Mouse (Mus musculus): ENCODE measurements around the gene Kdm4c. TPM values are rescaled to one million over a fixed set of nuclear protein-coding genes. Genes with fewer than 3 reads are reported as not detected.
"Not testable (repeated sequence)": the region's sequence is repeated elsewhere in the genome, so short reads cannot be mapped to it uniquely, and the experiment has no call there.

The Kdm4c gene
- polyA plus RNA-seq, 1 experiment from 2014 or later: 10.1 TPM

- peaks cover 43% of the 10 kb centered on the region for H3K36me3 ChIP-seq
- ATAC-seq (ENCODE audit: extremely low read depth, insufficient number of reproducible peaks, low FRiP score, low TSS enrichment): no peak
- 92% methylated on average over 5 of the region's 5 CpGs for WGBS
Observed at GRCm38 (mm10) chr4:74315388-74315787, 73.1 kb downstream of the Kdm4c start.

GRCm38 (mm10) chr4:74319313-74319712 lies 77.0 kb downstream of the Kdm4c start:
- Histone ChIP-seq H3K4me2 (no peak overlapping the region), H3K27me3 (replicated peaks) (no peaks in the 10 kb centered on the region), H3K4me1 (no peaks in the 10 kb centered on the region), H3K9me3 (no peaks in the 10 kb centered on the region), H3K36me3 (peaks cover 21% of the 10 kb centered on the region), H3K4me3 (no peak overlapping the region), H3K9ac (no peak overlapping the region), H3K27ac (replicated peaks) (no peak overlapping the region)
- WGBS: 88% methylated on average over 1 of the region's 1 CpGs
- no peak for ATAC-seq (ENCODE audit: extremely low read depth, insufficient number of reproducible peaks, low FRiP score, low TSS enrichment)

More at GRCm38 (mm10) chr4:74315388-74315787, 73.1 kb downstream of the Kdm4c start:
- Histone ChIP-seq H3K27ac (replicated peaks) (no peak overlapping the region), H3K4me1 (no peaks in the 10 kb centered on the region), H3K9ac (no peak overlapping the region), H3K27me3 (replicated peaks) (no peaks in the 10 kb centered on the region), H3K4me2 (no peak overlapping the region), H3K9me3 (no peaks in the 10 kb centered on the region), H3K4me3 (no peak overlapping the region)

- H3K4me2 ChIP-seq: no peak overlapping the region
- WGBS: 84% methylated on average over 4 of the region's 4 CpGs
- no peaks in the 10 kb centered on the region for H3K27me3 ChIP-seq (replicated peaks)
- H3K27ac ChIP-seq (replicated peaks): no peak overlapping the region
- no peak for ATAC-seq (ENCODE audit: extremely low read depth, insufficient number of reproducible peaks, low FRiP score, low TSS enrichment)
- no peak overlapping the region for H3K4me3 ChIP-seq
- no peak overlapping the region for H3K9ac ChIP-seq
- H3K36me3 ChIP-seq: peaks cover 53% of the 10 kb centered on the region
- no peaks in the 10 kb centered on the region for H3K4me1 ChIP-seq
- no peaks in the 10 kb centered on the region for H3K9me3 ChIP-seq
Observed at GRCm38 (mm10) chr4:74357479-74357878, 115.2 kb downstream of the Kdm4c start.

GRCm38 (mm10) chr4:74360274-74360673 lies 118.0 kb downstream of the Kdm4c start:
- 93% methylated on average over 3 of the region's 3 CpGs for WGBS

GRCm38 (mm10) chr4:74386583-74386982 lies 144.3 kb downstream of the Kdm4c start:
- no peak overlapping the region for H3K27ac ChIP-seq (replicated peaks)
- no peak overlapping the region for H3K9ac ChIP-seq
- no peak overlapping the region for H3K4me2 ChIP-seq
- H3K4me3 ChIP-seq: no peak overlapping the region
- no peak for ATAC-seq (ENCODE audit: extremely low read depth, insufficient number of reproducible peaks, low FRiP score, low TSS enrichment)
- H3K36me3 ChIP-seq: peaks cover 34% of the 10 kb centered on the region
- H3K9me3 ChIP-seq: no peaks in the 10 kb centered on the region
- 72% methylated on average over 4 of the region's 4 CpGs for WGBS
- no peaks in the 10 kb centered on the region for H3K27me3 ChIP-seq (replicated peaks)
- H3K4me1 ChIP-seq: no peaks in the 10 kb centered on the region

More at GRCm38 (mm10) chr4:74360274-74360673, 118.0 kb downstream of the Kdm4c start:
- no peak overlapping the region for H3K4me2 ChIP-seq
- H3K4me3 ChIP-seq: no peak overlapping the region
- no peaks in the 10 kb centered on the region for H3K9me3 ChIP-seq
- H3K27ac ChIP-seq (replicated peaks): no peak overlapping the region
- no peak overlapping the region for H3K9ac ChIP-seq
- H3K4me1 ChIP-seq: no peaks in the 10 kb centered on the region
- peaks cover 37% of the 10 kb centered on the region for H3K36me3 ChIP-seq
- no peak for ATAC-seq (ENCODE audit: extremely low read depth, insufficient number of reproducible peaks, low FRiP score, low TSS enrichment)
- H3K27me3 ChIP-seq (replicated peaks): no peaks in the 10 kb centered on the region

GRCm38 (mm10) chr4:74393162-74393561 lies 150.9 kb downstream of the Kdm4c start:
- 91% methylated on average over 2 of the region's 2 CpGs for WGBS
- ATAC-seq (ENCODE audit: extremely low read depth, insufficient number of reproducible peaks, low FRiP score, low TSS enrichment): no peak
- H3K27me3 ChIP-seq (replicated peaks): no peaks in the 10 kb centered on the region
- no peak overlapping the region for H3K4me3 ChIP-seq
- peaks cover 53% of the 10 kb centered on the region for H3K36me3 ChIP-seq
- no peak overlapping the region for H3K27ac ChIP-seq (replicated peaks)
- no peaks in the 10 kb centered on the region for H3K9me3 ChIP-seq
- no peaks in the 10 kb centered on the region for H3K4me1 ChIP-seq
- H3K4me2 ChIP-seq: no peak overlapping the region
- H3K9ac ChIP-seq: no peak overlapping the region

- H3K27me3 ChIP-seq (replicated peaks): no peaks in the 10 kb centered on the region
- no peak overlapping the region for H3K9ac ChIP-seq
- H3K36me3 ChIP-seq: peaks cover 64% of the 10 kb centered on the region
- H3K4me1 ChIP-seq: no peaks in the 10 kb centered on the region
- no peak for ATAC-seq (ENCODE audit: extremely low read depth, insufficient number of reproducible peaks, low FRiP score, low TSS enrichment)
- no peak overlapping the region for H3K27ac ChIP-seq (replicated peaks)
- no peak overlapping the region for H3K4me3 ChIP-seq
- 80% methylated on average over 5 of the region's 5 CpGs for WGBS
- no peaks in the 10 kb centered on the region for H3K9me3 ChIP-seq
- H3K4me2 ChIP-seq: no peak overlapping the region
Observed at GRCm38 (mm10) chr4:74396562-74396961, 154.3 kb downstream of the Kdm4c start.

- WGBS: 90% methylated on average over 7 of the region's 7 CpGs
- H3K9ac ChIP-seq; H3K4me1 ChIP-seq; ATAC-seq (ENCODE audit: extremely low read depth, insufficient number of reproducible peaks, low FRiP score, low TSS enrichment); H3K4me2 ChIP-seq; H3K4me3 ChIP-seq; H3K27me3 ChIP-seq (replicated peaks); H3K9me3 ChIP-seq; H3K27ac ChIP-seq (replicated peaks): not testable (repeated sequence)
- H3K36me3 ChIP-seq: peaks cover 76% of the 10 kb centered on the region
Observed at GRCm38 (mm10) chr4:74401617-74402313, 159.5 kb downstream of the Kdm4c start.

GRCm38 (mm10) chr4:74408731-74409130 lies 166.4 kb downstream of the Kdm4c start:
- no peak overlapping the region for H3K27ac ChIP-seq (replicated peaks)
- H3K27me3 ChIP-seq (replicated peaks): no peaks in the 10 kb centered on the region
- H3K9me3 ChIP-seq: peaks cover 15% of the 10 kb centered on the region
- H3K9ac ChIP-seq: no peak overlapping the region
- ATAC-seq (ENCODE audit: extremely low read depth, insufficient number of reproducible peaks, low FRiP score, low TSS enrichment): no peak
- H3K4me2 ChIP-seq: no peak overlapping the region
- WGBS: 76% methylated on average over 1 of the region's 1 CpGs
- no peaks in the 10 kb centered on the region for H3K4me1 ChIP-seq
- peaks cover 36% of the 10 kb centered on the region for H3K36me3 ChIP-seq
- H3K4me3 ChIP-seq: no peak overlapping the region

GRCm38 (mm10) chr4:74419794-74420193 lies 177.5 kb downstream of the Kdm4c start:
- no peaks in the 10 kb centered on the region for H3K4me1 ChIP-seq
- no peak for ATAC-seq (ENCODE audit: extremely low read depth, insufficient number of reproducible peaks, low FRiP score, low TSS enrichment)
- H3K4me3 ChIP-seq: no peak overlapping the region
- H3K36me3 ChIP-seq: no peaks in the 10 kb centered on the region
- no peak overlapping the region for H3K27ac ChIP-seq (replicated peaks)
- no peak overlapping the region for H3K4me2 ChIP-seq
- 54% methylated on average over 1 of the region's 1 CpGs for WGBS
- no peaks in the 10 kb centered on the region for H3K27me3 ChIP-seq (replicated peaks)
- no peaks in the 10 kb centered on the region for H3K9me3 ChIP-seq
- H3K9ac ChIP-seq: no peak overlapping the region
